Mouse (Mus musculus) thymus, postnatal 36 days (tissue): ENCODE results near the gene Tll2.

Experiments
- DNase-seq, 2 experiments: peaks; one replicate each; pipeline ENCODE4 v3.0.0; 2022; ENCODE audit warnings: mixed read lengths in 2 of 2

Gene Tll2

DNA sequence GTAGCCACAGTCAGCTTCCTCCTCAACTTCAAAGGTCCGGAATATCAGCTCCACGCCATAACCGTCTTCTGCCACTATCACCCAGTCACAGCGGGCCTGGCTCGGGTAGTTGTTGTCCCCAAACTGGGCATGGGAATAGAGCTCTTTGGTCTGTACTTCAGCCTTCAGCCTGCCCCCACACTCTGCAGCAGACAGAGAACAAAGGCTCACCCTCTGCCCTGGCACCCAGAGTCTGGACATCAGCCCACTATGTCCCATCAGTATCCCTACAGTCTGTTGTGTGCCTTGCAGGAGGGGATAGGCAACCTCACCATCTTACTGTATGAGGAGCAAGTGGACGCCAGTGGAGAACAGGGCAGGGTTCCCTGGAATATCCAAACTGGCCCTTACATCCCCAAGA is 120.3 kb downstream of the Tll2 start:
- DNase-seq, result no peak

DNA sequence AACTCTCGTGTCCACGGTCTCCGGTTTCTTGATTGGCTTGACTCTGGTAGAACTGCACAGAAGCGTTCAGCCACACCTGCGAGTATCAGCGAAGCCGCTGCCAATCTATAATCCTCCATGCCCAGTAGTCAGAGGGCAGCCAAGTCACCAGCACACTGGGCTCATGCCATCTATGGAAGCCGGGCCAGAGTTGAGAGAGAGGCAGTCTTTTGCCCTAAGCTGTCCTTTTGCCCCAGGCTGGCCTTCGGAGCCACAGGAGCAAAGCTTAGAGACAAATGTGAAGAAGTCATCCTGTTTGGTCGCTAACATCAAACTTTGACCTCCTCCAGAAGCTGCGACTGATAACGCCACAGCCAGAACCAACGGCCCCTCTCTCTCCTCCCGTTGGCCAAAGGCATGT is 123.0 kb downstream of the Tll2 start:
- DNase-seq, result no peak

- DNase-seq, result no peak
Observed at GRCm38 (mm10) chr19:41081589-41081988, 125.0 kb downstream of the Tll2 start.

- DNase-seq, result no peak
Observed at GRCm38 (mm10) chr19:41076906-41077305, 129.7 kb downstream of the Tll2 start, which contains the start of gene Opalin. Gene Opalin, minus strand, starts transcription at chr19:41077113.

DNA sequence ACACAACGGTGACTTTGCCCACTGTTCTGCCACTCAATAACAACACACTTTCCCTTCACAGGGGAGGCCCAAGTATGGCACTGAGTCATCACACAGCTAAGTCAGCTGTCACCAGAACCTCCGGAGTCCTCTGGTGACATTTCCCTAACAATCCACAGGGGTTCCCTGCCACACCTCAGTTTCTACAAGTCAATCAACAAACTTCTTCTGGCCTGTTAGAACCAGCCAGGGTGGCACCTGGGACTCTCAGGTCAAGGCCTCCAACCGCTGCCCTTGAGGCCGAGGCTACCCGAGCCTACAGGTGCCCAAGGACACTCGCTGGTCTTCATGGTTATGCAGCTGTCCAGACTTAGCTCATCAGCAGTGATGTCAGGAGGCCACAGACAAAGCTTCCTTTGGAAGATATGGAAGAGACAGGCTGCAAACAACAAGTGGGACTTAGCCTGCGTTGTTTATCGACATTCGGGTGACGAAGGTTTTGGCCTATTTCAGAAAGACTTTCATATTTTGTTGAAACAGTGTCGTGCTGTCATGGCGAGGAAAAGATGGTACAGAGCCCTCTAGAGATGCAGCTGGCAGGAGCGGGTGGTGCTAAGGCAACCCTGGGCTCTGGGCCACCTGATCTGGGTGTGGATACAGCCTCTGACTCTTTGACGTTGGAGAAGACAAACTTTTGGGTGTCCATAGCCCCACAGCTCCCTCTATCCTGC is 132.7 kb downstream of the Tll2 start:
- DNase-seq, result no peak

- DNase-seq, result peak; percentile 86 to 89
Observed at GRCm38 (mm10) chr19:41071500-41071899, 135.1 kb downstream of the Tll2 start.

- DNase-seq, result no peak
Observed at GRCm38 (mm10) chr19:41054702-41055101, 151.9 kb downstream of the Tll2 start.

DNA sequence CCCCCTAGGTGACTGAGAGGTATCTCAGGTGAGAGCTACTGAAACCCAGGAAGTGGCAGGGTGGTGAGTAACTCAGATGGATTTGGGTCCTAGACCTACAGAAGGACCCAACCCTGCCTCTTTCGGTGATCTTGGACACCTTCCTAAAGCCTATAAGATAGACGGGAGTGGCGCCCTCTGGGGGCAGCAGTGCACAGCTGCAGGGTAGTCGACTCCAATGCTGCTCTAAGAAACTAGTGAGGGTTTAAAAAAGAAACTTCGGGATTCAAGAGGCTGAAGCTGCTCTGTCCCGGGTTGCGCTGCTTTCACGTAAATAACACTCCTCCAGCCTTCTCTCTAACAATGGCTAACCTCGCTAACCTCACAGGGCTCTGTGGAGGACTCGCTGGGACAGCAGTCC is 153.1 kb downstream of the Tll2 start:
- peak; percentile 71 for DNase-seq

GRCm38 (mm10) chr19:41052247-41052646 is 154.4 kb downstream of the Tll2 start:
- DNase-seq, result no peak

DNA sequence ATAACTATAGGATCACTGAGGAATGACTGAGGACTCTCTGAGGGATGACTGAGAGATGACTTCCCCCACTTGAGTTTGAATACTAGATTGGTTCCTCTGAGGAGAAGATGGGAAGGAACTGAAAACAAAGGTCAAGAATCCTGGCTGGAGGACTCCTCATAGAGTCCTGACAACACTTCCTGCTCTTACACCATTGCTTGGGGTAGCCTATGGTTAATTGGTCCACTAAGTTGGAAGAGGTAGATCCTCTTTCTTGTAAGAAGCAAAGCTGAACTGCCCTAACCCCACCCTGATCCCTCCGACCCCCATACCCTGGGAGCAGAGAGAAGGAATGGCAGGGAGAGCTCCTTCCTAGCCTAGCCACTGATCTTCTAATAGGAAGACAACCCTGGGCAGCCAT is 154.9 kb downstream of the Tll2 start:
- DNase-seq, result no peak

- DNase-seq, result no peak
Observed at GRCm38 (mm10) chr19:41048187-41048559, 158.5 kb downstream of the Tll2 start.

GRCm38 (mm10) chr19:41047437-41048186 is 159.0 kb downstream of the Tll2 start:
- DNase-seq, result no peak

GRCm38 (mm10) chr19:41045091-41045770 is 161.4 kb downstream of the Tll2 start:
- no peak for DNase-seq

- peak; percentile 78 to 86 for DNase-seq
Observed at GRCm38 (mm10) chr19:41039110-41039509, 167.5 kb downstream of the Tll2 start.

GRCm38 (mm10) chr19:41035809-41036551 is 170.7 kb downstream of the Tll2 start:
- no peak for DNase-seq
